Mouse (Mus musculus) thymus, postnatal 0 days (tissue): ENCODE measurements around the gene Rtp4. TPM values are rescaled to one million over a fixed set of nuclear protein-coding genes. Genes with fewer than 3 reads are reported as not detected.

Experiments
- DNase-seq: peaks from one replicate; pipeline ENCODE4 v3.0.0-alpha.2; 2015; ENCODE audit warnings: low spot score
- polyA plus RNA-seq: library from polyadenylated mRNA; unstranded; fragments of >200 nt; fragmentation: Nextera tagmentation; extraction: Ambion mirVana; gene quantifications from 2 replicates; pipeline ENCODE4 v1.2.1, GENCODE M21; 2015

Gene Rtp4
- polyA plus RNA-seq, 1 experiment from 2014 or later, result 76.3 TPM

DNA sequence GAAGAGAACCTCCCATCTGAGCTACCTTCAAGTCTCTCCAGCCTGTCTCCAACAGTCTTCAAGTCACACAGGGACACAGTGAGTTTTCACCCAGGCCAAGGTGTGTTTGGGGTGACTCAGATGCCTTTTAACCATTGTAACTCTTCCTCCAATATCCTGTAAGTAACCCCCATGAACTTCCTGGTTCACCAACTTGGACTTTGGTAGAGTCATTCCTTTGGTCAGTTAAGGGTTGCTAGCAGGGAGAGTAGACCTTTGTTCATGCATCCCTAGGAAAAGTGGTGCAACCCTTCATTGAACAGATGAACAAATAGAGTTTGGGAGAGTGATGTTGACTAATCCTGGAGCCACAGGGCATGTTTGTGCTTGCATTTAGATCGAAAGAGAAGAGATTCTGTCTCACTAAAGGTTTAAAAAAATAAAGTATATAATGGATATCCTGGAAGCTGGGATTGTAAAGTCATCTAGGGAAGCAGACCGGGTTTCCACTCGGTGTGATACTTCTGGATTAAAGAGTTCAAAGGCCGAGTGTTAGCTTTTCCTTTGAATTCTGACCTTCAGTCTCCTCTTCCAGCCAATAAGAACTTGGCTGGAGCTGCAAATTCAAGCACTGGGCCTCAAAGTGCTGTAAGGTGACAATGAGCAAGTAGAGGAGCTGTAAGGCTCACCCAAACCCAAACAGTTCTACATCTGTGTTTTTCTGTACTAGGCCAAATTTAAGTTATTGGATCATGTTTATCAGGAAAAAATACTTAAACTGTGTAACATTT lies 8.7 kb upstream of the Rtp4 start:
- DNase-seq, result no peak

DNA sequence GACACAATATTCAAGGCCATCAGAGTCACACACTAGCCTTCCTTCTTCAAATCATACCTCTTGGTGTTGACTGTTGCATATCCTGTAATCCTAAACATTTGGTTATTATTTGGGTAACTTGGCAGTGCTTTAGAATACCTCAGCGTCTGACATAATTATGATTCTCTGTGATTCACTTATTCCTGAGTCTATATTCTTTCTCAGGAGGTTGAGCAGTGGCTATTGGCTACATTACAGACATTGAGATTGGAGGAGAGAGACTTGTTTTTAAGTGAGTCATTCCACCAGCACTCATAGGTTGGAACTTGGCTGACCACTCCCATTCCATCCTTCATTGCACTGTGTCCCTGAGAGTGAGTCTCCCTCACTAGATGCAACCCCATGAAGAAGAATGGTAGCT lies 6.7 kb upstream of the Rtp4 start:
- no peak for DNase-seq

DNA sequence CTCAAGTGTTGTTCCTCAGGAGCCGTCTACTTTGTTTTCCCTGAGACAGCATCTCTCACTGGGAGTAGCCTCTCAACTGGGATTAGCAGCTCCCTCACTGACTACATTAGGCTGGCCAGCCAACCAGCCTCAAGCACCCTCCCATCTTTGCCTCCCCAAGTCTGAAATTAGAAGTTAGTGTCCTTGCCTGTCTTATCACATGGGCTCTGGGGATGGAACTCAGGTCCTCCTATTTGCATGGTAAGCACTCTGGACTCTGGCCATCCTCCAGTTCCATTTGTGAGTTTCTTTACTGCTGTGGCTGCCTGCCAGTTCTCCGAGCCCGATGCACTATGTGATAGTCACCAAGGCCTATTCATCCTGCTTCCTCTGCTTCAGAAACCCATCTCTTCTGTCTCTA lies 4.3 kb upstream of the Rtp4 start:
- DNase-seq, result no peak

DNA sequence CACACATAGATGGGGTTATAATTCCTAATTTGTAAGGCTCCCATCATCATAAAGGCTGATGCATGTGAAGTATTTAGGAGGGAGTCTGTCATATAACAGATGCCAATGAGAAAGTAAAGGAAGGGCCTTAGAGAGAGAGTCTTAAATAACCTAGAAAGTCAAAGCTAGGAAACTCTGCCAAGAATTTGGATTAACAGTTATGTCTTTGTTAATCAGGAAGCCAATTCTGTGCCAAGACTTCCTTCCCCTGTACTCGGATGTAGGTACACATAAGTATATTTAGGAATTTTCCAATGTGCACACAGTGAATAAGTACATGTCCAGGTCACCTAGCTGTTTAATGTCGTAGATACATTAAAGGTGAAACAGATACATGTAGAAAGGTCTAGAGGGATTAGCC lies 3.5 kb upstream of the Rtp4 start:
- no peak for DNase-seq

DNA sequence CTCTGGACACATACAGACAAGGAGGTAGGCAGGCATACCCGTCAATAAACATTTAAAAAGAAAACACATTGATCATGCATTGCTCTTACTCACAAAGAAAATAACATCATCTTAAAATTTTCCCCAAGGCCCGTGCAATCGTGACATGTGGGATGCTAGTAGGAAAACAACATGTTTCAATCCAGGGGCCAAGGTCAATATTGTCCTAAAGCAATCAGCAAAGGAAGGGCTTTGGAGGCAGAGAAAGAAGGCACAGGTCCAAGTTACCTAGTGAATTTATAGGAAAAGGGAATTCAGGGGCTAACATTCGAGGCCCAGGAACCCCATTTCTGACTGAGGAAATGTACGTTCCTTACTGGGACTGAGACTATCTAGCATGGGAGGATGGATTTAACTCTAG lies 2.9 kb upstream of the Rtp4 start:
- DNase-seq, result no peak

DNA sequence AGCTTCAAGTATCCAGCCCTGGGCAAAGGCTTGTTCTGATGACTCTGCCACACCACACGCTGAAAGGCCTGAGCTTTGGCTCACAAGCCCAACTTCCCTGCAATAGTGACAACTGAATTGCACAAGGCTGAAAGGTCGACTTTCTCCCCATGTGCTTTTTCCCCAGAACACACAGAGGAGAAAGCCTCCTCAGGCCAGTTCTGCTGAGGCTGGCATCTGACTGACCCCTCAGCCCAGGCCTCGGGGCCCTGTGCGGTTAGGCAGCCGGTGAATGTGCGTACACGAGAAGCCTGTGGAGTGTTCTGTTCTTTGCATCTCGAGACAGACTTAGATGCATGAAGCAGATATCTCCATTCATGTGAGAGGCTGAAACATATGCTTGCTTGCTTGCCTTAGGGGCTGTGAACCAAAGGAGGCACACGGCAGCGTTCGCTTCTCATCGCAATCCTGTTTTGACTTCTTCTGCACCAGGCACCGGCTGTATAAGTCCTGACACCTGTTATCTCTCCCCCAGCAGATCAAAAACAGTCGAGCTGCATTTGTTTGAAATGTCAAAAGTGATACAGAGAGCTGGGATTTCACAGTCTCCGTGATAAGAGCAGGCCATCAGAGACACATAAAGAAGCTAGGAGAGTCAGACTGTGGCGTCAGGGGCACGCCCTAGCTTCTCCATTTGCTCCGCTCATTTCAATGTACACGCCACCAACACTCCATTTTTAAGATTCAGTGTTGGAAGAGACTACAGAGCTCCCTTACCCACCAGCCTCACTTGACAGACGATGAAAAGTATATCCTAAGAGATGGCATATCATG lies 2.1 kb upstream of the Rtp4 start:
- no peak for DNase-seq

DNA sequence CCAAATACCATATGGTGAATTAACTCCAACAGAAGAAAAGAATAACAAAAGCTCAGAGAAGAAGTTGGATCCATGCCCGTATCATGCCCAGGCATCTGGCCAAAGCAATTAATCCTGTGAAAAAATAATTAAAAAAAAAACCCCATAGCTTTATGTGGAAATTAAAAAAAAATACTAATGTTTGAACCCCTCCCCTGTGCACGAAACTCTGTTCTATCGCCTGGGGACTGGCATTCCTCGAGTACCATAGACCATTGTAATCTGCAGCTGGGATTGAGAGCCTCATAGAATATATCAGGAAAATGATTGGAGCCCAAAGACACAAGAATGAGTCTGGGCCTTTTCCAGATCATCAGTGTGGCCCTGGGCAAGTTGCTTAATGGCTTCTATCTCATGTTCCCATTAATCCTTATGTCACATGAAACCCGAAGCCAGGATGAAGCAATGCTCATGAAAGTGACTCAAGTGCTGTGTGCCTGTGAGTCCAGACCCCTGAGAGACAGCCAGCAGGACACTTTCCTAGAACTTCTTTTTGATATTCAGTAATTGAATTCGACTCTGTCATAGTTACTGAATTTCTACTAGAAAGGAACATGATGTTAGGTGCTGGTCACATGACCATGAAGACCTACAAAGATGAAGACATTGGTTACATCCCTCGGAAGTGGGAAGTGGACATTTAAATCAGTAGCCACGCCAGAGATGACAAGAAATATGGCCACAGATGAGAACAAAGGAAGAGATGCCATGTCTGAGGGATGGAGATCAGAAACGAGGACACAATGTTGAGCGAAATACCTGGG lies 1.3 kb upstream of the Rtp4 start:
- no peak for DNase-seq

DNA sequence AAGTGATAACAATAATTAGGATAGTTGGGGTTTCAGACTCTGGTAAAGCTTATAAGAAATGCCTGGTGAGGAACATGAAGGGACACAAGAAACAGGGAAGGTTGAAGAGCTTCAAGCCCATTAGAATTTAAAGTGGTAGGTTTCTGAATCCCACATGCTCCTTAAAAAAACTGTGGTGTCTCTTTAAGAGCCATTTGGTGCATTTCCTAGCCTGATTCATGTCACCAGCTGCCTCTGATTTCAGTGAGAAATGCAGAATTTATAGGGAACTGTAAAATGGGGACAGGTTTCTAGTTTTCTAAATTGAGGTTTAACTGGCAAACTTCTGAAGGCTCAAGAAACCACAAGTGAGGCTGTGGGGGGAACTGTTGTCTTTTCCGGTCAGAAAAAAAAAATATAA lies 320 bp upstream of the Rtp4 start:
- no peak for DNase-seq

DNA sequence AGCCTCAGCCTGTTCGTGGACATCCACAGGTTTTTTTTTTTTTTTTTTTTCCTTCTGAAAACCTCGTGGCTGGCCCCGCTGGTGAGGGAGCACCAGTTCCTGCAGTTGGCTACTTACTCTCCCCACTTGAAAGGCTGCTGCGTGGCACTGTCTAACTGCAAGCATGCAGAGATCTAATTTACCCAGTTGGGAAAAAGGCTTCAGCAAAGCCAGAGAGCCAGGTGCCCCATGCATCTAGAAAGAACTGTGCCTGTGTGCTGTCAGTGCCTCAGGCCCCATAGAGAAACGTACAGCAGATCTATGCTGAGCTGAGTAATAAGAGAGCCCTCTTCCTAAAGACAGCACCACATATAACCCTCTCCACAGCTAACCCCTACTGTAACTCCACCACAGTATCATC lies 1.0 kb downstream of the Rtp4 start:
- no peak for DNase-seq

DNA sequence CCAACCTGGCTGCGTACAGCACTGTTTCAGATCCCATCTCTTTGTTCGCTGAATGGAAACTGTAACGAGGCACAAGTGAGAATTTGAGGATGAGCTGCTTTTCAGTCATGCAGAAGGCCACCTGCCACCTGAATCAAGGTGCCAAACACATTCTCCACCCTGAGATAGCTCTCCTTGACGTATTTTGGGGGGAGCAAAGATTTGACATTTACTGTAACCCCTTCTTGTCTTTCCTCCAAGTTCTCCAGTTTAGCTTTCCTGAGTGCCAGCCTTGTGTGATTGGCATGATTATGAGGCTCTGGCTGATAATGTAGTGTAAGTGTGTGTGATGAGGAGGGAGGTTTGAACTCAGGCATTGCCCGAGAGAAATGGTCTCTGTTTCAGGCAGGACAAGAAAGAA lies 2.0 kb downstream of the Rtp4 start:
- no peak for DNase-seq

DNA sequence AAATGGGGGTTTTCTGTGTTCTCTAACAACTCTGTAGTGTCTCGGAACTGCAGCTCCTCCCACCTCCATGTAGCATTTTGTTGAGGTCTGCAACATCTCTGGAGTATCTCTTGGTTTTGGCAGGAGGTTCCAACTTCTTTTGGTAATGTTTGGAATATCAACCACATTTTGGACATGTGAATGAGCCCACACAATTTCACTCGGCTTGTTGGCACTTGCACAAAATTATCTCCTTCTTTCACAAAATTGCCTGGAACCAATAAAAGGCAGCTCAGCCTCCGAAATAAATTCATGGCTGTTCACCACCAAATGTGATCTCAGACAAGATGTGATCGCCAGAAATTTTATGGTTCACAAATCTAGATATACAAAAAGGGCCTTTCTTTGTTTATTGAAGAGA lies 9.1 kb downstream of the Rtp4 start:
- DNase-seq, result no peak

DNA sequence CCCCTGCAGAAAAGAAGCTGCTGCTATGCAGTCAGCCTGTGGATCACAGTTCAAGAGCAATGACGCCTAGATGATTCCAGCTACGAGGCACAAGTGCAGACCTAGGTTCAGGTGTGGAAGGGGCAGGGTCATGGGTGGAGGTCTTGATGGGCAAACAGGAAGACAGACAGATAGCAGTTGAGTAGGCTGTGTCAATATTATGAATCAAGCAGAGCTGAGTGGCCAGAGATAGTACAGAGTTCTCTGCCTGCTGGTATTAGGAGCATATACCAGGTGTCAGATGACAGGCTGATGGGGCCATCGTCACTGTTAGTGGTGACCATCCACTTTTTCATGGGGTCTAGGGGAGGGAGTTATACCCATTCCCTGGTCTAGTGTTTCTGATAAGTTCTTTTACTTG lies 13.6 kb downstream of the Rtp4 start:
- DNase-seq, result no peak

DNA sequence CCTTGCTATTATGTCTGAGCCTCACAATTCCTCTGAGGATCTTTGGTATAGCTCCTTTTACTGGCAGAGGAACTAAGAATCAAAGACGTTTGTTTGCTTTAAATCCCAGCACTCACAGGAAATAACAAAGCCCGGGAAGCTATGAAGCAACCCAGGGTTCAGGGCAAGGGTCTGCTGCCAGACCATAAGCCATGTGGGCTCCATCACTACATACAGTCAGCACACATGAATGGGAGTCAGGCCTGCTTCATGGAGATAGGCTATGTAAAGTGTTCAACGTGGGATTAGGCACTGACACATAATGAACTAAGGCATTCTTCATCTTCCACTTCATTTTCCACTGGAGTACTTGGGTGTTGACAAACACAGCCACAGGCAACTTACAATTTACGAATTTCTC lies 21.0 kb downstream of the Rtp4 start:
- no peak for DNase-seq

DNA sequence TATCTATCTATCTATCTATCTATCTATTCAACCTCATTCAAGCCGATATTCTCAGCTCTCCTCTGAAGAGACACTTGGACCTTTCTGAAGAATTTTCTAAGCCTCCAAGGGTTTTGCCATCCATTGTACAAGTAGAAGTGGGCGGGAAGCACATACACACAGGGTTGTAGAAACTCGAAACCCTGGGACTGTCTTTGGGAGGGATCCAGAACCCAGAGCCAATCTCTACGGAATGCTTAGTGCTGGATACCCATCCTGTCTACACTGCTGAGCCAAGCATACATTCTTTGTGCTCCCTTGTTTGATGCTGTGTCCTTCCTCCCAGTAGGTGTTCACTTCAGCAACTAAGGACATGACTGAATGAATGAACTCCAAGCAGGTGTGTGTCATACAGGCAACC lies 22.8 kb downstream of the Rtp4 start:
- no peak for DNase-seq

DNA sequence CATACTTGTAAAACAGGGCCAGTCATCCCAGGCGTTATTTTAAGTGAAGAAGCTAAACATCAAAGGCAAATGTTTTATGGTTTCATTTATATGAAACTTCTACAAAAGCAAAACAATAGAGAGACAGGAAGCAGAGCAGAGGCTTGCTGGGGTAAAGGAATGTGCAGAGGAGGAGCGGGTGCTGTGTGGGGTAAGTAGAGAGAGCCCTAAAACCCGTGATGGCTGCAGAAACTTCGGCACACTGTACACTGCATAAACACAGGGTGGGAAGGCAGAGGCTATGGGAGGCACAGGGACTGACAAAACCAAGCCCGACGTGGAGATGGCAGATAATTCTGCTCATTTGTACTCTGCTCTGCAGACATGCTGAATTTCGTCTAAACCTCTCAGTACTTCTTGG lies 24.3 kb downstream of the Rtp4 start:
- no peak for DNase-seq

DNA sequence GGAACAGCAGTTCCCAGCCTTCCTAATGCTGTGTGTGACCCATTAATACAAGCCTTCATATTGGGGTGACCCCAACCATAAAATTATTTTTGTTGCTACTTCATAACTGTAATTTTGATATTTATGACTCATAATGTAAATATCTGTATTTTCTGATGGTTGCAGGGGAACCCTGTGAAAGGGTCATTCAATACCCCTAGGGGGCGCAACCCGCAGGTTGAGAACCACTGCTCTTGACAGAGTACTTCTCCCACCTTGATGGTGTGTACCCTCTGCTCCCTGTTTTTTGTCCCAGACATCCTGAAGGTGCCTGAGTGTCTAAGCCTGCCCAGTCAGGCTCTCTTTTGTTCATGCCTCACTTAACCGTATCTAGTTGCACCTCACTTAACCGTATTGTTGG lies 27.7 kb downstream of the Rtp4 start:
- no peak for DNase-seq

DNA sequence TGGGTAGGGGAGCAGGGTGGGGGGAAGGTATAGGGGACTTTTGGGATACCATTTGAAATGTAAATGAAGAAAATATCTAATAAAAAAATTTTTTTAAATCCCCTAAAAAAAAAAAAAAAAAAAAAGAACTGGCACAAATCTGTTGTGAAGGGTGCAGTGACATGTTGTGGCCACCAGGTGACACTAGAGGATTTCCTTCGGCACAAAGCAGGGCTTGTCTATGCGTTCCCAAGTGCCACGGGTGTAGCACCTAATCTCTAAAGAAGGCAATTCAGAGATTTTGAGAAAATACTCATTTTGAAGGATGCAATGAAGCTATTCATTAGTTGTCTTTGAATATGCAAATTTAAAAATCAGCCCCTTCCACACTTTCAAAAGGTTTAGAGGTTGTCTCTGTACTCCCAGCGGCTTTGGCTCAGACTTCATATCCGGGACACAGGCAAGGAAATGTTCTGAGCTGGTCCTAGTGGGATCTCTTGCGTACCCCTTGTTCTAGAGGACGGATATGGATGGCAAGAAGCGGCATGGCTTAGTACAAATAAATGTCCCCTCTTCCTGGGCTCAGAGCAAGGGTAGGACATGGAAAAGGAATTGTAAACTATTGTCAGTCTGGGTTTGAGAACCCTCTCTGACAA lies 30.4 kb downstream of the Rtp4 start:
- peak; percentile 61 for DNase-seq

DNA sequence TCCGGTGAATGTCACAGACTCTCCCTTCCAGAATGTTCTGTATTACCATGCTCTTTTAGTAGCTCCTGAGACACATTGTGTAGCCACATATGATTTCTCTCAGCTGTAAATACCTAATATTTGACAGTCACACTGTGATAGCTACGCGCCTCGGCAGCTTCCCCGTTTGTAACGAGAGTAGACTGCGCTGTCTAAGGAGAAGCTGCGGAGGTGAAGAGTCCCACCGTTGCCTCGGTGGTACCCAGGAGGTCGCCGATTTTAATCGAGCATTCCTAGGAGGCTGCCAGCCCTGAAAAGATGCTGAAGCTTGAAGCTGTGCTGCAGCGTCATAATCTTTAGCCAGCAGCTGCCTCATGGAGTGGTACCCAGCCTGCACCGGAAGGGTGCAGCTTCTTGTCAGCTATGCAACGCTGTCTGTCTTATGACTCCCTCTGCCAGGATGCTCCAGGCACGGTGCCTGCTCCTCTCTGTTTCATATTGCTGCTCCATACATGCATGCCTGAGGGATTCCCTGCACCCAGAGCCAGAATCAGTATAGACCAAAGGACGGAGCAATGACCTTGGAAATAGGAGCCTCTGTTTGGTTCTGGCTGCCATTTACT lies 31.0 kb downstream of the Rtp4 start:
- no peak for DNase-seq

DNA sequence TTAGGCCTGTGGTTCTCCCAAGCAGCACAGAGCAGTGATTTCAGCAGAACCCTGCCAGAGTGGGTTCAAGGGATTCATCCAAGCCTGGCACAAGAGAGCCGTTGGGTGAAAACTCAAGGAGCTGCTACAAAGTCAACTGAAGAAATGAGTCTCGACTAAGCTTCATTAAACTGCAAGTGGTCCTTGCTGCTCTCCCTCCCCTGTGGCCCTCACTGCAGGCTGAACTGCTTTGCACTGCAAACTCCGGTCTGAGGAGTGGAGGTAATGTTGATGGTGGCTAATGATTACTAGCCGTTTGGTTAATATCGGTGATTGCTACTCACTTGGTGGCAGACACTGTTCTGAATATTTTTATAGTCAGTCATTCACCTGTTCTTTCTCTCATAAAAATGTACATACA lies 34.6 kb downstream of the Rtp4 start:
- no peak for DNase-seq

DNA sequence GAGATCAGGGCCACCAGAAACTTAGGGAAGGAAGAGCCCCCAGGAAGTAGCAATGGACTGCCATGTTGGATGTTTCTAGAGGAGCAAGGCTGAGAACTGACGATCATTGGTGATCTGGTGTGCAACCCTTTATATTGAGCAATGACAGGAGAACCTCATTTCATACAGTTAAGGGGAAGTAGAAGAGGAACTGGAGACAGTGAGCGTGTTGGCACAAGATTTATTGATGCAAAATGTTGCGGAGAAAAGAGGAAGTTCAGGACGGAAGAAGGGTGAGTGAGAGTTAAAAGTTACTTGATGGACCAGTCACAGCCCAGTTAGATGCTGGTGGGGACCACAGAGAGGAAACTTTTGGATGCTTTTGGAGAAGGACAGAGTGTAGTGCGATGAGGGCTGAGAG lies 37.1 kb downstream of the Rtp4 start:
- DNase-seq, result no peak

DNA sequence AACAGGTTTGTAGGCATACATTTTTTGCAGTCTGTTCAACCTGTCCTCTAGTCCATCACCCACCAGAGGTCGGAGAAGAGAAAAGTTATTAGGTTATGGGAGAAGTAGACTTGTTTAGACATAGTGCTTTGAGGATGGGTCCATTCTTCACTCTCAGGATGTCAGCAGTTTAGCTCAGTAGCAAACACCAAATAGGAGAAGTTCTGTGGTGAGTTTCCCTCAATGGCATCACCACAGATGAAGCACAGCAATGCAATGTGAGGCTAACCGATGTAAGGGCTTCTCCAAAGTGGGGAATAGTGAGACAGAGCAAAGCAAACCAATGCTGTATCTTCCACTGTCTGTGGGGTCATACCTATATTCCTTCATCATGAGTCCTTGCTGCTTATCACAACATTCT lies 37.6 kb downstream of the Rtp4 start:
- DNase-seq, result no peak
